Mouse (Mus musculus) spleen, postnatal 10 days (tissue): ENCODE results near the gene F10.
"Not testable (repeated sequence)": the region's sequence is repeated elsewhere in the genome, so short reads cannot be mapped to it uniquely, and the experiment has no call there.

ENCODE experiments used
- DNase-seq, 2 experiments: peaks; one replicate each; pipeline ENCODE4 v3.0.0; 2021 to 2022; ENCODE audit warnings: low spot score in 2 of 2

Gene F10

GRCm38 (mm10) chr8:13060441-13061150, 23.5 kb downstream of the F10 start, which contains the start of gene Proz:
Gene Proz (plus strand): TSS chr8:13060914.
- no peak for DNase-seq

- DNase-seq = no peak
These were observed 26.0 kb downstream of the F10 start for GRCm38 (mm10) chr8:13063112-13063511.

GRCm38 (mm10) chr8:13073255-13073654, 36.1 kb downstream of the F10 start:
- no peak for DNase-seq

DNA sequence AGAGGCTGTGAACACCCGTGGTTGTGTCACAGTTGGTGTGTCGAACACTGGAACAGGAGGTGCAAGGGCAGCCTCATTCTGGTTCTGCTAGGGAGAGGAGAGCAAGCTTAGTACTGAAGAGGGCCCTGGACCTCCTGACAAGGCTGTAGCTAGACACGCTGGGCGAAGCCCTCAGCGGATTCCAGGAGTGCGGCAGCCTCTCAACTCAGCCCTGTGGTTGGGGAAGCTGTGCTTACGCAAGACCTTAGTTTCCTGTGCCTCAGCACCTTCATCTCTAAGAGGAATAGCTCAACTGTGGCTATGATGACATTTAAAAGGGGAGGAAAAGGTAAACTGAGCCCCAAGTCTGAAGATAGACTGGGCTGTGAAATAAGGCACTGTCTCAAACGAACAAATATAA, 37.9 kb downstream of the F10 start:
- no peak for DNase-seq

DNA sequence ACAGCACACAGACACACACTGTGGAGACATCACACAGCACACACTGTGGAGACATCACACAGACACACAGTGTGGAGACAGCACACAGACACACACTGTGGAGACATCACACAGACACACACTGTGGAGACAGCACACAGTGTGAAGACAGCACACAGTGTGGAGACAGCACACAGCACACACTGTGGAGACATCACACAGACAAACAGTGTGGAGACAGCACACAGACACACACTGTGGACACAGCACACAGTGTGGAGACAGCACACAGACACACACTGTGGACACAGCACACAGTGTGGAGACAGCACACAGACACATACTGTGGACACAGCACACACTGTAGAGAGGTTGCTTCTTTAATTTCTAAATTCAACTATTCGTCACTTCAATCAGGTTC, 38.5 kb downstream of the F10 start:
- not testable (repeated sequence) for DNase-seq

DNA sequence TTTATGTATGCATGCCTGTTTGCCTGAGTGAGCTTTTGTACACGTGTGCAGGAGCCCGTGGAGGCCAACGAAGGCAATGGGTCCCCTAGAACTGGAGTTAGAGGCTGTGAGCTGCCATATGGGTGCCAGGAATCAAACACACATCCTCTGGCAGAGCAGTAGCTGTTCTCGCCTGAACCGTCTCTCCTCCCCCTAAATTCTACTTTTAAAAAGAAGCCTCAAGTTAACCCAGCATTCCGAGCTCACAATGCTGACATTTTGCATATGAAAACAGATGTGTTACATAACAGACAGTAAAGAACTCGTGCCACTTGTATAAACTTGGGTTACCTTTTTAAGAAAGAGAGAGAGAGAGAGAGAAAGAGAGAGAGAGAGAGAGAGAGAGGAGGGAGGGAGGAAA, 40.4 kb downstream of the F10 start:
- DNase-seq = no peak

DNA sequence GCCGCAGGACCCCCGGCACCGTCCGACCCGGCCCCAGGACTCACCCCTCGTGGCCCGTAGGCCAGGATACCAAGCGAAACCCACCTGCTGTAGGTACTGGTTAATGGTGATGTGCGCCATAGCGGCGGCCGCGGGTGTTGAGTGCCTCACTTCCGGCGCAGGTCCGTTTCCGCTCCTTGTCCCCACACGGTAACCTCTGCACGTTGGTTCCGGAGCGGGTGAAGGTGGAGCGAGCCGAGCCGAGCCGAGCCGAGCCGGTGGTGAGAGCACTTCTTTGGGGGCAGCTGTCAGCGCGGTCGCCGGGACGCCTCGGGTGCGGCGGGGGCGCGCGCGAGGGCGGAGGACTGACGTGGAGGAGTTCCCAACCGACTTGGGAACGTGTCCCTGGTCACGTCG, 67.6 kb downstream of the F10 start:
- peak; percentile 93 for DNase-seq

GRCm38 (mm10) chr8:13105087-13105881, 68.2 kb downstream of the F10 start, which contains the start of the genes Pcid2 and Cul4a:
Gene Pcid2 (minus strand): TSS chr8:13105459.
Gene Cul4a (plus strand): TSS chr8:13105621.
- peak; percentile 96 to 99 for DNase-seq

DNA sequence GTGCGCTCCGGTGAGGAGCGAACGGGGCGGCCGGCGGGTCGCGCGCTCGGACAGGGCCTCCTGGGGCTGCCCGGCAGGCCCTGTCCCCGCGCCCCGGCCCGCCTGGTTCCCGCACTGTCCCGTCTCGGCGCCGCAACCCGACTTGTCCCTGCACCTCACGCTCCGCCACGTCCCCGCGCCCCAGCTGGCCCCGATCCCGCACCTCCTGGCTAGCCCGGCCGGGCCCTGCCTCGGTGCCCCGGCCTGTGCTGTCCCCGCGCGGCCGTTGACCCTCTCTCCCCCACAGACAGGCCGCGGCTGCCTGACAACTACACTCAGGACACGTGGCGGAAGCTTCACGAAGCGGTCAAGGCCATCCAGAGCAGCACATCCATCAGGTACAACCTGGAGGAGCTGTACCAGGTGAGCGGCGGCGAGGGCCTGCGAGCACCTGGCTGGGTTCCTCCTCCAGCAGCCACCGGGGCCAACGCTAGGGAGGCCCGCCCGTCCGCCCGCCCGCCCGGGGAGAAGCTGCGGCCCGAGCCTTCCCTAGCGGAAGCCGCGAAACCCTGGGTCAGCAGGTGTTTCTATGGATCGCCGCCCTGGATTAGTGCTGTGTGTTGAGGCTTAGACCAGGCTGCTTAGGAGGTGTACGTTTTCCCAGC, 68.9 kb downstream of the F10 start:
- peak; percentile 72 to 81 for DNase-seq
